Mouse (Mus musculus): ENCODE results near the gene Dixdc1. TPM values are rescaled to one million over a fixed set of nuclear protein-coding genes. Genes with fewer than 3 reads are reported as not detected.

The Dixdc1 gene
- polyA plus RNA-seq, 1 experiment from 2014 or later = 18.5 TPM

DNA sequence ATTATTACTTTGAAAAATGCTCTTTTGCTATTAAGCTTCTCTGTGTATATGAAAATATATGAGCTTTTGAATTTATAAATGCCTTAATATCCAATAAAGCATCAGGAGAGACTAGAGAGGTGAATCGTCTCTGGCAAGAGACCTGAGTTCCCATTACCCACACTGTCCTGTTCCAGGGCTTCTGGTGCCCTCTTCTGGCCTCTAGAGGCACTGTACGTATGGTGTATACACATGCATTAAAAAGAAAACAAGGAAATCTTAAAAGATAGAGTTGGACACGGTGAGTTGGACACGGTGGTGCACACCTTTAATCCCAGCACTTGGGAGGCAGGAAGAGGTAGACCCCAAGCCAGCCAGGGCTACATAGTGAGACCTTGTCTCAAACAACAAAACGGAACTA is 68.6 kb downstream of the Dixdc1 start:
- H3K36me3 ChIP-seq (ENCODE audit: control insufficient read depth, insufficient read depth, low read length) = no peaks in the 10 kb centered on the region; the same call in 1 of the 2 replicates
- ATAC-seq (ENCODE audit: low FRiP score) = 0 out of 2 replicates have a peak, but pooled peaks have one; percentile 42
- WGBS = 33% methylated on average over 5 of the region's 5 CpGs

DNA sequence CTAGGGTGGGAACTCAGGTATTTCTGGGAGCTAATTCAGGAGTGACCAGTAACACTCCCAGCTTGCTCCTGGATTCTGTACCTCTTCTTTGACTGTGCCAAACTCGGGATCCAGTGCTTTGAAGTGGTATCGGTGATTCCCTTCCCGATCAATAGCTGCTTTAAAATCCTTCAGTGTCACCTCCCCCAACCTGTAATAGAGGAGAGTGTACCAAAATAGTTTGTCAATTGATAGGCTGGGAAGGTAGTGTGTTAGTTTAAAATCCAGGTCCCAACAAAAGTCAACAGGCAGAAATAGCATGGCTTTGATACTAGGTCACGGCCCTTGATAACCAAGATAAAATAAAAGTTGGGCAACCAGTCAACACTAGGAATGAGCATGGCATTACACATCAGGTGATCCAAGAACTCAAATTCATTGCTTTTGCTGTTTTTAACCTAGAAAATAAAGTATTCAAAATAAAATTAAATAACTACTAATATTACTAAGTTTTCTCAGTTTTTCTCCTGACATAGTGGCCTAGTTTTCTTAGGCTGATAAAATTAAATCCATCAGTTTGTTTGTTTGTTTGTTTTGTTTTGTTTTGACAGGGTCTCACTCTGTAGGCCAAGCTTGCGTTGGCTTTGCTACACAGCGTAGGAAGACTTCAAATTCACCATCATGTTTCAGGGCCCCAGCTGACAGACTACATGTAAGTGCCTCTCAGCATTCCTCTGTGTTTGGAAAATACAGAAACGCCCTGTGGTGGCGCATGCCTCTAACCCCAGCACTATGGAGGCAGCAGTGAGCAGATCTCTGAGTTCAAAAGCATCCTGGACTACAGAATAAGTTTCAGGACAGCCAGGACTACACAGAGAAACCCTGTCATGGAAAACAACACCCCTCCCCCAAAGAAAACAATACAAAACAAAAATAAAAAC is 71.5 kb downstream of the Dixdc1 start:
- no peaks in the 10 kb centered on the region for H3K9me3 ChIP-seq (ENCODE audit: control insufficient read depth, low read length)
- H3K4me2 ChIP-seq = no peak overlapping the region
- WGBS = 83% methylated on average over 8 of the region's 8 CpGs
- no peak overlapping the region for H3K27ac ChIP-seq (ENCODE audit: low read depth, low read length)
- no peaks in the 10 kb centered on the region for H3K4me1 ChIP-seq (ENCODE audit: control insufficient read depth, insufficient read depth, low read length)
- H3K27me3 ChIP-seq (ENCODE audit: control insufficient read depth, insufficient read depth, low read length) = no peaks in the 10 kb centered on the region
- DNase-seq (ENCODE audit: low spot score, missing footprints) = no peak
- no peaks in the 10 kb centered on the region; the same call in 1 of the 2 replicates for H3K36me3 ChIP-seq (ENCODE audit: control insufficient read depth, insufficient read depth, low read length)
- no peak for ATAC-seq (ENCODE audit: low FRiP score)
- no peak overlapping the region for H3K9ac ChIP-seq (ENCODE audit: low read length)
- no peak overlapping the region for H3K4me3 ChIP-seq (ENCODE audit: low read depth, low read length)

More for the DNA sequence above, 68.6 kb downstream of the Dixdc1 start:
- H3K9ac ChIP-seq (ENCODE audit: low read length) = no peak overlapping the region
- no peaks in the 10 kb centered on the region for H3K9me3 ChIP-seq (ENCODE audit: control insufficient read depth, low read length)
- no peak overlapping the region for H3K27ac ChIP-seq (ENCODE audit: low read depth, low read length)
- H3K27me3 ChIP-seq (ENCODE audit: control insufficient read depth, insufficient read depth, low read length) = no peaks in the 10 kb centered on the region
- no peak overlapping the region for H3K4me2 ChIP-seq
- H3K4me1 ChIP-seq (ENCODE audit: control insufficient read depth, insufficient read depth, low read length) = no peaks in the 10 kb centered on the region
- peak; percentile 88 for DNase-seq (ENCODE audit: low spot score, missing footprints)
- H3K4me3 ChIP-seq (ENCODE audit: low read depth, low read length) = no peak overlapping the region

DNA sequence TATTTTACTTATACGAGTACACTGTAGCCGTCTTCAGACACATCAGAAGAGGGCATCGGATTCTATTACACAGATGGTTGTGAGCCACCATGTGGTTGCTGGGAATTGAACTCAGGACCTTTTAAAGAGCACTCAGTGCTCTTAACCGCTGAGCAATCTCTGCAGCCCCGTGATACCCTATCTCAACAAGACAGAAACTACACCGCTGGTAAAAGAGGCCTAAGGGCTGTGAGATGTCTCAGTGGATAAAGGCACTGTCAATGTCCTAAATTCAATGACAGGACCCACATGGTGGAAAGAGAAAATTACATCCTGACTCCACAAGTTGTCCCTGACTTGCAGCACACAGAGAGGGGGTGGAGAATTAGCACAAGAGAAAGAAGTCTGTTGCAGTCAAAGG is 72.9 kb downstream of the Dixdc1 start:
- no peak for ATAC-seq (ENCODE audit: low FRiP score)
- WGBS = 92% methylated on average over 6 of the region's 6 CpGs
- no peaks in the 10 kb centered on the region; the same call in 1 of the 2 replicates for H3K36me3 ChIP-seq (ENCODE audit: control insufficient read depth, insufficient read depth, low read length)
- no peaks in the 10 kb centered on the region for H3K4me1 ChIP-seq (ENCODE audit: control insufficient read depth, insufficient read depth, low read length)
- no peak for DNase-seq (ENCODE audit: low spot score, missing footprints)
- H3K4me3 ChIP-seq (ENCODE audit: low read depth, low read length) = no peak overlapping the region
- H3K9me3 ChIP-seq (ENCODE audit: control insufficient read depth, low read length) = no peaks in the 10 kb centered on the region
- no peak overlapping the region for H3K27ac ChIP-seq (ENCODE audit: low read depth, low read length)
- H3K9ac ChIP-seq (ENCODE audit: low read length) = no peak overlapping the region
- H3K4me2 ChIP-seq = no peak overlapping the region
- no peaks in the 10 kb centered on the region for H3K27me3 ChIP-seq (ENCODE audit: control insufficient read depth, insufficient read depth, low read length)

DNA sequence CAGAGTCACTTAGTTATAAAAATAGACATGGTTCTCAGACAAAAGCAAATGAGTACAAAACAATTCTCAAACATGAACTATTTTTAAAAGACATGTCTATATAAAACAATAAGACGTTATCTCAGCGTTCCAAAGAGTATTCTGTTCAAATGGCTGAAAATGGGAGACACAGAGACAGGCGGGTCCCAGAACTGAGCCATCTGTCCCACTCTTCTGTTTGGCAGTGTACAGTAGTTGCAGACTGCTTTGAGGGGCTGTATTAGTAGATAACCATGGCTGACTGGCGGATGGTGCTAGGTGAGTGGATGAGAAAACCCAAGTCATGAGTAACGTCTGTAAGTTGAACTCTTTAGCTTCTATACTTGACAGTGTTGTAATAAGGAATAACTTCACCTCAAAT is 74.5 kb downstream of the Dixdc1 start:
- DNase-seq (ENCODE audit: low spot score, missing footprints) = no peak
- no peak overlapping the region for H3K9ac ChIP-seq (ENCODE audit: low read length)
- no peak overlapping the region for H3K4me3 ChIP-seq (ENCODE audit: low read depth, low read length)
- WGBS = 91% methylated on average over 5 of the region's 5 CpGs
- no peaks in the 10 kb centered on the region; the same call in 1 of the 2 replicates for H3K36me3 ChIP-seq (ENCODE audit: control insufficient read depth, insufficient read depth, low read length)
- no peak overlapping the region for H3K27ac ChIP-seq (ENCODE audit: low read depth, low read length)
- ATAC-seq (ENCODE audit: low FRiP score) = no peak
- H3K4me2 ChIP-seq = no peak overlapping the region
- H3K9me3 ChIP-seq (ENCODE audit: control insufficient read depth, low read length) = no peaks in the 10 kb centered on the region
- no peaks in the 10 kb centered on the region for H3K27me3 ChIP-seq (ENCODE audit: control insufficient read depth, insufficient read depth, low read length)
- H3K4me1 ChIP-seq (ENCODE audit: control insufficient read depth, insufficient read depth, low read length) = peaks cover 4% of the 10 kb centered on the region

DNA sequence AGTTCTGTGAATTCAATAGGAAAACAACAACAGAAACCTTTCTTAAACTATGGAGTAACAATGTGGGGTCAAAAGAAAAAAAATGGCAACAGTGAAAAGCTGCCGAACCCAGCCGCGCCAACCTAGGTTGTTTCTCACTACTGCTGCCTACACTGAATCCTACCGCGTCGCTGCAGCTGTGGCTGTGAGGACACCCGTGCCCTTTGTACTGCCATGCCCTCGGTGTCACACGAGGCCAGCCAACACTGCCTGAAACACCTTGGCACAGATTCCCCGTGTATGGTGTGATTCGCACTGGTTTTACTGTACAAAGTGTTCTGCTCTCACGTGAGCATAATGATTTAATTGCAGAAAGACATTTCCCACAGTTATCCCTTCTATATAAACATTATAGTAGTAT is 78.9 kb downstream of the Dixdc1 start:
- Histone ChIP-seq H3K27me3 (ENCODE audit: control insufficient read depth, insufficient read depth, low read length) (no peaks in the 10 kb centered on the region), H3K4me3 (ENCODE audit: low read depth, low read length) (peak overlapping the region; percentile 87), H3K9ac (ENCODE audit: low read length) (peak overlapping the region; percentile 89; the same call in 1 of the 2 replicates), H3K27ac (ENCODE audit: low read depth, low read length) (no peak overlapping the region), H3K4me1 (ENCODE audit: control insufficient read depth, insufficient read depth, low read length) (peaks cover 9% of the 10 kb centered on the region), H3K4me2 (peak overlapping the region; percentile 68), H3K9me3 (ENCODE audit: control insufficient read depth, low read length) (no peaks in the 10 kb centered on the region), H3K36me3 (ENCODE audit: control insufficient read depth, insufficient read depth, low read length) (no peaks in the 10 kb centered on the region; the same call in 1 of the 2 replicates)
- WGBS = 18% methylated on average over 12 of the region's 12 CpGs
- ATAC-seq (ENCODE audit: low FRiP score) (no peak), DNase-seq (ENCODE audit: low spot score, missing footprints) (peak; percentile 83)

DNA sequence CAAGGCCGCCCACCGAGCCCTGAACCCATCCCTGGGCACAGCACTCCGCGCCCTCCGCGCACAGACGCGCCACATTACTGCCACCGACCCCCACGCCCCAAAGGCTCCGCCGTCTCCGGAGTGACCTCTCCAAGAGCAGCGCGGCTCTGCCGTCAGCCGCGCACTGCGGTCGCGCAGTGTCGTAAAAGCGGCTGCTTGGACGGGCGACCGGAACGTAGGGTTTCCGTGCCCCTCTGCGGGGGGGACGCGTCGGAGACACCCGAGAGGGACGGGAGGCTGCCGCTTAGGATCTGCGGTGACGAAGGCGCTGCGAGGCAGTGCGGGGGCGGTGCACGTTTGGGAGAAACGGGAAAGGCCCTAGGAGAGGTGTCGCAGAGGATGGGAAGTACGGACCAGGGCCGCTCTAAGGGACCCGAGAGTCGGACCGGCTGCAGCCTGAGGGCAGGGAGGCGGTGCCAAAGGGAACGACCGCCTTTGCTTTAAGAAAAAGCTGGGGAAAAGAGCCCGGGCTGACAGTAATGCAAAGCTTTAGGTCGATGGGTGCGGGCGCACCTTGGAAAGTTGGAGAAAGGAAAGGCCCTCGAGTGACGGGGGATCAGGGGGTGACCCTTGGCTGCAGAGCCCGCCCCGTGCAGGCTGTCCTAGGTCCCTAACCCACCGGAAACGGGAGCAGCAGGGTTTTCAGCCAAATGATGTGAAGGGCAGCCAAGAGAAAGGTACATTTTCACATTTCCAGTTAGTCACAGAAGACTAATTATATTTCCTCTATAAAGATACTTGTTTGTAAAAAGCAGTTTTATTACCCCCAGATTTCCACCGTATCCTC is 79.7 kb downstream of the Dixdc1 start, which contains the start of gene Dlat:
Gene Dlat, minus strand, starts transcription at position 389 of the 826 bp plus-strand sequence.
- Histone ChIP-seq H3K9ac (ENCODE audit: low read length) (peak within 1 kb of the TSS; percentile 89), H3K4me1 (ENCODE audit: control insufficient read depth, insufficient read depth, low read length) (peaks cover 9% of the 10 kb centered on the region), H3K4me3 (ENCODE audit: low read depth, low read length) (peak within 1 kb of the TSS; percentile 87), H3K27me3 (ENCODE audit: control insufficient read depth, insufficient read depth, low read length) (no peaks in the 10 kb centered on the region), H3K27ac (ENCODE audit: low read depth, low read length) (peak within 1 kb of the TSS; percentile 55), H3K4me2 (peak within 1 kb of the TSS; percentile 68), H3K36me3 (ENCODE audit: control insufficient read depth, insufficient read depth, low read length) (no peaks in the 10 kb centered on the region; the same call in 1 of the 2 replicates), H3K9me3 (ENCODE audit: control insufficient read depth, low read length) (no peaks in the 10 kb centered on the region)
- under 1% methylated on average over 62 of the region's 63 CpGs for WGBS
- peak; percentile 99 for DNase-seq (ENCODE audit: low spot score, missing footprints)
- peak; percentile 95 for ATAC-seq (ENCODE audit: low FRiP score)

DNA sequence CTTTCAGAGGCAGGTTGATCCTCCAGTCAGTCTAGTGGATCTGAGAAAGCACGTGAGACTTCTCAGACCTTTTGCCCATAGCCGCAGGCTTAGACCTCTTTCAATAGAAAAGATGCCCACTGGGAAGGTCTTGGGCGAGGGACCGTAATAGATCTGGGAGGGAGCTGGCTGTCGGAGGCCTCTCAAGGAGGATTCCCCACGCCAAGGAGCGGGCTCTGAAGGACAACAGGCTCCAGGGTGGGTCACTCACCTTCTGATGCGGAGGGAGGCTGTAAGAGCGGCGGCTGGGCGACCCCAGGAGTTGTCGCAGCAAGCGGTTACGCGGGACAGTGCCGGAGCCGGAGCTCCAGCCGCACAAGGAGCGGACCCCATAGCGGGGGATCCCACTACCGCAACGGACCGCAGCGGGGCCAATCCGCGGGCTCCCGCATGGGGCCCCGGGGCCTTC is 80.4 kb downstream of the Dixdc1 start:
- Histone ChIP-seq H3K4me2 (peak overlapping the region; percentile 68), H3K36me3 (ENCODE audit: control insufficient read depth, insufficient read depth, low read length) (no peaks in the 10 kb centered on the region; the same call in 1 of the 2 replicates), H3K9ac (ENCODE audit: low read length) (peak overlapping the region; percentile 89), H3K27ac (ENCODE audit: low read depth, low read length) (peak overlapping the region; percentile 55; the same call in 1 of the 2 replicates), H3K27me3 (ENCODE audit: control insufficient read depth, insufficient read depth, low read length) (no peaks in the 10 kb centered on the region), H3K4me3 (ENCODE audit: low read depth, low read length) (peak overlapping the region; percentile 87), H3K4me1 (ENCODE audit: control insufficient read depth, insufficient read depth, low read length) (peaks cover 9% of the 10 kb centered on the region), H3K9me3 (ENCODE audit: control insufficient read depth, low read length) (no peaks in the 10 kb centered on the region)
- ATAC-seq (ENCODE audit: low FRiP score) (no peak; the same call in 1 of the 2 replicates), DNase-seq (ENCODE audit: low spot score, missing footprints) (no peak)
- under 1% methylated on average over 28 of the region's 28 CpGs for WGBS

DNA sequence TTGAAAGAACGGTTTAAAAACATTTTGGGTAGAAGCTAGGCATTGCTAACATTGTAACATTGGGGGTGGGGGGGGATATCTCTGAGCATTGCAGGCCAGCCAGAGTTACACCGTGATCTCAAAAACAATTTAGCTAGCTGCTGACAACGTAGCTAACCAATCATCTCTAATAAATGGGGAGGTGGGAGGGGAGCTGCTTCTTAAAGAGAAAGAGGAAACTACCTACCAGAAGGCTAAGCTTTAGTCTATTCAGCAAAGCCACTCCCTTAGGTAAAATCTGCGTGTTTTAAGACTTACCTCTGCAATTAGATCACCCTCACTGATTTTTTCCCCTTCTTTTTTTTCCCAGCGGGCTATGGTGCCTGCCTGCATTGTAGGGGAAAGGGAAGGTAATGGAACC is 80.9 kb downstream of the Dixdc1 start:
- H3K27ac ChIP-seq (ENCODE audit: low read depth, low read length) = no peak overlapping the region
- no peak for DNase-seq (ENCODE audit: low spot score, missing footprints)

More for the DNA sequence above, 80.9 kb downstream of the Dixdc1 start:
- no peaks in the 10 kb centered on the region for H3K9me3 ChIP-seq (ENCODE audit: control insufficient read depth, low read length)
- peaks cover 9% of the 10 kb centered on the region for H3K4me1 ChIP-seq (ENCODE audit: control insufficient read depth, insufficient read depth, low read length)
- H3K9ac ChIP-seq (ENCODE audit: low read length) = peak overlapping the region; percentile 89
- no peak for ATAC-seq (ENCODE audit: low FRiP score)
- H3K4me3 ChIP-seq (ENCODE audit: low read depth, low read length) = peak overlapping the region; percentile 87
- H3K36me3 ChIP-seq (ENCODE audit: control insufficient read depth, insufficient read depth, low read length) = no peaks in the 10 kb centered on the region; the same call in 1 of the 2 replicates
- 36% methylated on average over 5 of the region's 5 CpGs for WGBS
- peak overlapping the region; percentile 68 for H3K4me2 ChIP-seq
- H3K27me3 ChIP-seq (ENCODE audit: control insufficient read depth, insufficient read depth, low read length) = no peaks in the 10 kb centered on the region
